In the genomic region with DNA sequence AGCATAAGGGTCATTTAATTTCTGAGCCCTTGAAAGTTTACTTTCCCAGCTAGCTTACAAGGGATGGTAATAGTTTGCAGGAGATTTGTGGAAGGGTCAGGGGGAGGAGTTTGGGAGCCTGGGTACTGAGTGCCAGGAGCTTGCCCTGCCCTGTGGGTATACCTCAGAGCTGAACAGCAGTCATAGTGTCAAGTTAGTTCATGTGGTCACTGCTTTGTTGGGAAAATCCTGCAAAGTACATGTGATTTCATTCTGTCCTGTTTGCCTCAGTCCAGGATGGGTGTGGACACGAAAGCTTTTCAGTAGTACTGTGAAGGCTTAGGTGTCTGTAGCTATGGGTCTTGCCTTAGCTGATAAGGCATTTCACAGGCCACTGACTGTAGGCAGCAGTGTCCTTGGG, we compare ENCODE assay signal across 19 mouse cellular contexts.
DNase-seq lines count a peak whose midpoint lies in the region; ATAC-seq and TF ChIP-seq lines count a peak whose summit lies in the region.
"Had no signal": no experiment of that assay in that cellular context is flagged by ENCODE, and none has a peak within 500 bp of the region (broad histone marks: within the 10 kb centered on the region; RNA-seq: fewer than 3 reads in every experiment).

No protein-coding gene starts in this region.

- peaks cover 8% of the 10 kb centered on the region; the same call in 1 of the 2 replicates for H3K36me3 ChIP-seq in kidney, embryonic 16.5 days (ENCODE audit: insufficient read depth, low read length)
- peaks cover 37% of the 10 kb centered on the region for H3K36me3 ChIP-seq in midbrain, embryonic 10.5 days
- H3K36me3 ChIP-seq in midbrain, postnatal 0 days (ENCODE audit: insufficient read depth, low read length): no peaks in the 10 kb centered on the region
- 0 out of 2 replicates have a peak, but pooled peaks cover 4% of the 10 kb centered on the region for H3K36me3 ChIP-seq in hindbrain, embryonic 14.5 days (replicated peaks; ENCODE audit: control insufficient read depth, insufficient read depth)

- intact Hi-C loops in gastrocnemius, adult 2 months (cut with DNase I): no loop called here

- no peaks in the 10 kb centered on the region for H3K9me3 ChIP-seq in kidney, embryonic 16.5 days (ENCODE audit: low read length)
- H3K9me3 ChIP-seq in midbrain, embryonic 10.5 days (replicated peaks): no peaks in the 10 kb centered on the region
- no peaks in the 10 kb centered on the region for H3K9me3 ChIP-seq in midbrain, postnatal 0 days (ENCODE audit: low read length)
- no peaks in the 10 kb centered on the region for H3K9me3 ChIP-seq in hindbrain, embryonic 14.5 days (ENCODE audit: control insufficient read depth, low read length)
- H3K9me3 ChIP-seq: embryonic facial prominence, embryonic 15.5 days; limb, embryonic 10.5 days had no signal

- peaks cover 33% of the 10 kb centered on the region for H3K4me1 ChIP-seq in kidney, embryonic 16.5 days (ENCODE audit: insufficient read depth, low read length)
- H3K4me1 ChIP-seq in midbrain, embryonic 10.5 days: peaks cover 30% of the 10 kb centered on the region
- 0 out of 2 replicates have a peak, but pooled peaks cover 7% of the 10 kb centered on the region for H3K4me1 ChIP-seq in midbrain, postnatal 0 days (ENCODE audit: insufficient read depth, low read length)
- peaks cover 17% of the 10 kb centered on the region for H3K4me1 ChIP-seq in hindbrain, embryonic 14.5 days (replicated peaks; ENCODE audit: control insufficient read depth, insufficient read depth, low read length)

- H3K4me3 ChIP-seq in gastrocnemius, adult 2 months: no peak overlapping the region
- H3K4me3 ChIP-seq in kidney, embryonic 16.5 days (ENCODE audit: low read length): no peak overlapping the region
- H3K4me3 ChIP-seq in midbrain, embryonic 10.5 days: no peak overlapping the region
- H3K4me3 ChIP-seq in midbrain, postnatal 0 days (ENCODE audit: low read depth, low read length): no peak overlapping the region
- H3K4me3 ChIP-seq in hindbrain, embryonic 14.5 days (replicated peaks; ENCODE audit: low read length): no peak overlapping the region
- H3K4me3 ChIP-seq: embryonic facial prominence, embryonic 15.5 days; left cerebral cortex, adult 2 months; limb, embryonic 10.5 days; myocyte had no signal

- no peak for DNase-seq in gastrocnemius, adult 2 months
- no peak for DNase-seq in gastrocnemius, adult 8-10 months (ENCODE audit: low spot score in 2 of 2)
- DNase-seq in kidney, adult 18-20 months: no peak
- no peak for DNase-seq in midbrain, embryonic 10.5 days (ENCODE audit: low spot score)
- DNase-seq in midbrain, postnatal 0 days (ENCODE audit: low spot score): no peak
- DNase-seq in hindbrain, embryonic 14.5 days (ENCODE audit: low spot score): no peak
- no peak for DNase-seq in thymus, postnatal 0 days (ENCODE audit: low spot score)
- DNase-seq: adrenal gland, adult 8-10 months; cerebellum, adult 11 months; cerebellum, postnatal 14 days; embryo, embryonic 11 days had no signal

- 0 out of 2 replicates have a peak overlapping the region, but pooled peaks have one; percentile 29 for H3K9ac ChIP-seq in kidney, embryonic 16.5 days (replicated peaks; ENCODE audit: low read length)
- H3K9ac ChIP-seq in midbrain, postnatal 0 days (replicated peaks; ENCODE audit: low read length, poor library complexity, severe bottlenecking): no peak overlapping the region
- no peak overlapping the region for H3K9ac ChIP-seq in hindbrain, embryonic 14.5 days
- H3K9ac ChIP-seq: embryonic facial prominence, embryonic 15.5 days; liver, embryonic 14.5 days had no signal

- H3K4me2 ChIP-seq in kidney, embryonic 16.5 days (replicated peaks; ENCODE audit: low read depth, low read length): no peak overlapping the region
- H3K4me2 ChIP-seq in midbrain, postnatal 0 days (ENCODE audit: low read depth, low read length, poor library complexity, severe bottlenecking): no peak overlapping the region
- H3K4me2 ChIP-seq in hindbrain, embryonic 14.5 days (replicated peaks): no peak overlapping the region
- H3K4me2 ChIP-seq: embryonic facial prominence, embryonic 15.5 days had no signal

- 86% methylated on average over 1 of the region's 1 CpGs for WGBS in kidney, embryonic 16.5 days
- WGBS in midbrain, embryonic 10.5 days: 100% methylated on average over 1 of the region's 1 CpGs
- WGBS in midbrain, postnatal 0 days: 78% methylated on average over 1 of the region's 1 CpGs
- WGBS in hindbrain, embryonic 14.5 days: 100% methylated on average over 1 of the region's 1 CpGs

- no peaks in the 10 kb centered on the region for H3K27me3 ChIP-seq in kidney, embryonic 16.5 days (ENCODE audit: insufficient read depth, low read length)
- H3K27me3 ChIP-seq in midbrain, embryonic 10.5 days (ENCODE audit: low read depth, poor library complexity, severe bottlenecking): no peaks in the 10 kb centered on the region
- no peaks in the 10 kb centered on the region for H3K27me3 ChIP-seq in midbrain, postnatal 0 days (ENCODE audit: insufficient read depth, low read length)
- no peaks in the 10 kb centered on the region for H3K27me3 ChIP-seq in hindbrain, embryonic 14.5 days (ENCODE audit: control insufficient read depth, insufficient read depth, low read length)
- H3K27me3 ChIP-seq: CH12.LX; embryonic facial prominence, embryonic 15.5 days had no signal

- ATAC-seq in kidney, embryonic 16.5 days (ENCODE audit: low FRiP score, low TSS enrichment): peak; percentile 56; the same call in 1 of the 2 replicates
- ATAC-seq in midbrain, postnatal 0 days (ENCODE audit: low FRiP score): no peak
- no peak for ATAC-seq in hindbrain, embryonic 14.5 days (ENCODE audit: low FRiP score)
- ATAC-seq: intestine, postnatal 0 days had no signal

- peak overlapping the region; percentile 38; the same call in 1 of the 2 replicates for H3K27ac ChIP-seq in gastrocnemius, adult 2 months
- H3K27ac ChIP-seq in kidney, embryonic 16.5 days (ENCODE audit: low read length): peak overlapping the region; percentile 74
- H3K27ac ChIP-seq in midbrain, embryonic 10.5 days (replicated peaks): peak overlapping the region; percentile 83
- H3K27ac ChIP-seq in midbrain, postnatal 0 days (ENCODE audit: low read depth, low read length): no peak overlapping the region
- peak overlapping the region; percentile 38; the same call in 1 of the 2 replicates for H3K27ac ChIP-seq in hindbrain, embryonic 14.5 days
- H3K27ac ChIP-seq: embryonic facial prominence, embryonic 15.5 days; limb, embryonic 10.5 days; liver, embryonic 14.5 days had no signal

- TF ChIP-seq CTCF in gastrocnemius, adult 2 months (IDR thresholded peaks at IDR 0.05): no peak
- TF ChIP-seq CTCF in midbrain, postnatal 0 days (IDR thresholded peaks at IDR 0.05): no peak
